Mouse (Mus musculus): ENCODE data around the gene Fgfr2.

The Fgfr2 gene

GRCm38 (mm10) chr7:130786708-130787107, 2336.4 kb downstream of the Fgfr2 start:
- no peak for DNase-seq (ENCODE audit: low spot score)

DNA sequence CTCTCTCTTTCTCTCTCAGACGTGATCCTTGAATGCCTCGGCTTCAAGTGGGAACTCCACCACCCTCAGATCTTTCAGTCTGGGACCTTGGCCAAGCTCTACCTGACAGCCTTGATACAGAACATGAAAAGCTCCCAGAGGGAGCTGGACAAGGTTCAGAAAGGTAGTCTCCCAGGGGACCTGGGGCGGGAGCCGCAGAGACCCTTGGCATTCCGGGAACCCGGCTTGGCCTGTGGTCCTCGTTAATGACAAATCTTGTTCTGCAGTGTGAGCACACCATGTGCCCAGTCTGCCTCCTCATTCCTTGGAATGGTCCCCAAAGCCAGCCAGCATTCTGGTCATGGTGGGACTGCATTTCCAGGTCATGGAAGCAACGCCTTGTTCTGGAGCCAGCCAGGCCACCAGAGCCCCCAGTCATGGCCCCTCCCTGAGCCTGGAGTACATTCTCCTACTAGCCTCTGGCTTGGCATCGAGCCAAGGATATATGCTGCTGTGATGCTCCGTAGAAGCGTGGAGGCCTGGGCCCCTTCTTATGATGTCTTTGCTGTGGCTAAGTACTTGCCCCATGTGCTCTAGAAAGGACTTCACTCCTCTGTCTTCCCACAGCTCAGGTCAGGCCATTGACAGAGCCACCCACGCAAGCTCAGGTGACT, 2337.1 kb downstream of the Fgfr2 start:
- no peak for DNase-seq (ENCODE audit: low spot score)

- no peak for DNase-seq (ENCODE audit: low spot score)
Observed at GRCm38 (mm10) chr7:130782501-130783050, 2340.6 kb downstream of the Fgfr2 start.

DNA sequence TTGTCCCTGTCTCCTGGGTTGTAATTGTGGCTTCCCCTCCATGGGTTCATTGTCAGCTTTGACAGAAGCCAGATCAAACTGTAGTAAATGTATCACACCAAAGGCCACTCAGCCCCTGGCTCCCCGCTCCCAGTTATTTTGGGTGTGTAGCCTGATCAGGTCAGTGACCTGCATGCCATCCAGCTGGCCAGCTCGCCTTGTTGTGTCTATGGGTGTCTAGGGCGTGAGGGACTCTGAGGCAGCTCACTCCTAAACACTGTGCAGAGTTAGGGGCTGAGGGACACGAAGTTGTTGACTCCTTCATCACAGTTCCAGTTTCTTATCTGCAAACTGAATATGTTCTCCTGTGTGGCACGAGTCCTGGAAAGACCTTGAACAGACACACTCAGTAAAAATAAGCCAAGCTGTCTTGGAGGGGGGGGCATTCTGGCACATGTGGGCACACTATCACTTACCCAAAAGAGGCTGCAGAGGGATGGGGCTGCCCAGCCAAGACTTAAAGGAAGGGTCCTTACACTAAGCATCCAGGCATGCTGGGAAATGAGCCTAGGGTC, 2342.2 kb downstream of the Fgfr2 start:
- DNase-seq (ENCODE audit: low spot score): no peak

DNA sequence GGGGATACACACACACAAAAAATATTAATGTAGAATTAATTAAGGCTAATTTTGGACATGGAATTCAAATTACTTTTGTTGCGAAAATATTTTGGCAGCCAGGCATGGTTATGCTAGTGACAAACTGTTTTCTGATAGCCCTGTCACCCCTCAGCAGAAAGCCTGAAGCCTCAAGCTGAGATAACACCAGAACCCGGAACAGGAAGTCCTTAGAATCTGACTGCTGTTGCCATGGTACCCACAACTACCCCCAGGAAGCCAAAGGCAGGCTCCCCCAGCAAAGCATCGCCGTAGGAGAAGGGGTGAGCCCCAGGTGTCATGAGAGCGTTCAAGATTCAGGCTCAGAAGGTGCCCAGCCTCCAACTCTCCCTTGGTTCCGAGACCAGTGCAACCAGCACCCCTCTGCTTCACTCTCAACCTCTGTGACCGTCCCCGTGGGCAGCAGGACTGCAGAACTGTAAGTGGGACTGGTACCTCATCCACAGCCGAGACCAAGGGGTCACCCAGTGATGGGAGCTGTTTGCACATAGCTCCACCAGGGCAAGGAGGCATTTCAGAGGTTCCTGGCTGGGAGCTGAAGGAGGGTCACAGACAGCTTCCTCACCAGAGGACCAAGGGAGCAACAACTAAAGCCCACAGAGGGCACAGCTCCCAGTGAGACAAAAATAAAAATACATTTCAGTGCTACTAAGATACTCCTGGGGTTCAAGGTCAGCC, 2349.1 kb downstream of the Fgfr2 start, which contains the start of gene Btbd16:
Btbd16 (plus strand) TSS at position 156 of the 717 bp plus-strand sequence.
- DNase-seq (ENCODE audit: low spot score): no peak

- DNase-seq (ENCODE audit: low spot score): no peak
Observed at GRCm38 (mm10) chr7:130773171-130773830, 2349.8 kb downstream of the Fgfr2 start.

GRCm38 (mm10) chr7:130770707-130771106, 2352.4 kb downstream of the Fgfr2 start:
- DNase-seq (ENCODE audit: low spot score): peak; percentile 63

GRCm38 (mm10) chr7:130768151-130768550, 2355.0 kb downstream of the Fgfr2 start:
- no peak for DNase-seq (ENCODE audit: low spot score)

GRCm38 (mm10) chr7:130766411-130767170, 2356.6 kb downstream of the Fgfr2 start:
- no peak for DNase-seq (ENCODE audit: low spot score)

DNA sequence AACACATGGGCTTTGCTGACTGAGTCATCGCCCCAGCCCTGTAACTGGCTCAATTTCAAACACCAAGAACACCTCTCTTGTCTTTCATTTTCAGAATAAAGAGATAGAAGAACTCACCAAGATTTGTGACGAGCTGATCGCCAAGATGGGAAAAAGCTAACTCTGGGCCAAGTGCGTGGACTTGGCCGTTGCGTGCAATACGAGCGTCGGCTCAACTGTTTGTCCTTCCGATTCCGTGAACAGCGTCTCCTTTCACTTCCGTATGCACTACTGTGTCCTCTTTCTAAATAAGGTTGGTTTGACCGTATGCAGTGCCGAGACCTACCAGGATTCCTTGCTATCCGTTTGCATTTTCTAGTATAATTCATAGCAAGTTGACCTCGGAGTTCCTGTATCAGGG, 2359.0 kb downstream of the Fgfr2 start:
- no peak for DNase-seq (ENCODE audit: low spot score)

DNA sequence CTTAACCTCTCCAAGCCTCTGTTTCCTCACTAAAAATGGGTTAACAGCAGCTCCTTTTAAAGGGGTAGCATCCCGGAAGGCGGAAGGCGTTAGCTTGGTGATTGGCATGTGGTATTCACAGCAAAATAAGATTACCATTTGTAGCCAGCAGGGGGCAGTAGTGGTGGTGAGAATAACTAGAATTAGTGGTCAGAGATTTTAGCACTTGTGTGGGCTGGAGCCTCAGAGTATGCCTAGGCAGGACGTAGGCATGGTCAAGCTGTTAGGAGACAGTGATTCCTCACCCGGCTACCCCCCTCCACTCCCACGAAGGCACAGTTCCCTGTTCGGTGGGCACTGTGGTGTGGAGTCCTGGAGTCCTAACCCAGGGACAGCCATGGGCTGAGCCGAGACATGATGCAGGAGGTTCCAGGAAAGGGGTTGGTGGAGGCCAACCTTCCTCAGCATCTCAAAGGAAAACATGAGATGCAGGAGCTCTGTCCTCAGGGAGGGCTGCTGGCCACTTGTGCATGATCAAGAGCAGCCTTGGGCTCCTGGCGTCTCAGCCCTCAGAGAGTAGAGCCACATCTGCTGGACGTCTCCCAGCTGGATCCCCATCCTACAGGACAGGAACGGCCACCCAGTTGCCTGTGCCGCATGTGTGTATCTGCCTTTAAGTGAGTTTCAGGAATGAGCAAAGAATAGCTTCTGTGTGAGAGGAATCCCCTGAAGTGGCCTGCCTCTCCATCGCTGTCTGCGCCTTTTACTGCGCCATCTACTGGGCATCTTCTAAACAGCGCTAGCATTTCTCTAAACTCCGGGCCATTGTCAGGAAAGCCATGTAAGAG, 2360.9 kb downstream of the Fgfr2 start:
- DNase-seq (ENCODE audit: low spot score): peak; percentile 74

- no peak for DNase-seq (ENCODE audit: low spot score)
Observed at GRCm38 (mm10) chr7:130757326-130757865, 2365.8 kb downstream of the Fgfr2 start.

DNA sequence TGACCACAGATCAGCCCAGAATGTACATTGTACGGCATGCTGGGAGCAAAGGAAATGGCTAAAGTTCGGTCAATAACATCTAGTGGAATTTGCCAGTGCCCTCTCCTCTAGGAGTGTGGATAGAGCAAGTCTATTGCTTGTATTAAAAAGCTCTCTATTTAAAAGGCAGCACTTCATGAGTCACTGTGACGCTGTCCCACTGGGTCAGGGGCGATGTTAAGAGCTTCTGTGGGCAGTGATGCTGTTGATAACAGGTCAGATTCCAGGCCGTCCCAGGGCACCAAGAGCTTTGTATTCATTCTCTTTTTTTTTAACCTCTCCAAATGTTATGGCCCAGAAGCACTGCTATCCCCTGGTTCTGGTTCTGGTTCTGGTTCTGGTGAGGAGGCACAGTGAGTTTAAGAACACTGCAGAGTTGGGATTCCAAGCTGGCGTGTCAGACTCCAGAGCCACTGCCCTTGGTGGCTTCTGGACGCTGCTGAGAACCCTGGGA, 2366.8 kb downstream of the Fgfr2 start:
- DNase-seq (ENCODE audit: low spot score): no peak

- no peak for DNase-seq (ENCODE audit: low spot score)
Observed at GRCm38 (mm10) chr7:130754790-130755189, 2368.4 kb downstream of the Fgfr2 start.

GRCm38 (mm10) chr7:130751678-130752077, 2371.5 kb downstream of the Fgfr2 start:
- DNase-seq (ENCODE audit: low spot score): no peak

- DNase-seq (ENCODE audit: low spot score): no peak
Observed at GRCm38 (mm10) chr7:130750752-130751490, 2372.2 kb downstream of the Fgfr2 start.

- DNase-seq (ENCODE audit: low spot score): no peak
Observed at GRCm38 (mm10) chr7:130749165-130749564, 2374.0 kb downstream of the Fgfr2 start.

- no peak for DNase-seq (ENCODE audit: low spot score)
Observed at GRCm38 (mm10) chr7:130743239-130744025, 2379.7 kb downstream of the Fgfr2 start.

DNA sequence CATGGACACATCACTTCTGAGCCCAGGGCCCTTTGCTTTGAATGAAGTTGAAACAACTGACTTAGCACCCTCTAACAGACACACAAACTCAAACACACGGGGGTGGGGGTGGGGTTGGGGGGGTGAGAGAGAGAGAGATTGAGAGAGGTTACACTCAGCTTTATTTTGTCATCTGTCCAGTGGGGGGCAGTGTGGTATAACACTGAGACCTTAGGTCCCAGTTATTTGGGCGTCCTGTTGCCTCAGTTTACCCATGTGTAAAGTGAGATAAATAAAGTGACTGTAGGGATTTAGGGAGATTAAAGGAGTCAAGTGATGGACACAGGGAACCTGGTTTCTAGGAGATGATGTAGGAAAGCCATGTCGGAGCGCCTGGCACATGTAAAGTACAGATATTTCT, 2382.1 kb downstream of the Fgfr2 start:
- no peak for DNase-seq (ENCODE audit: low spot score)
